Mouse (Mus musculus) frontal cortex, postnatal 36 days (tissue): Measurements from ENCODE around the gene Lrrc8c.

ENCODE experiments used
- DNase-seq, 2 experiments: peaks; one replicate each; pipeline ENCODE4 v3.0.0; 2022; ENCODE audit warnings: low spot score in 2 of 2

Gene Lrrc8c

DNA sequence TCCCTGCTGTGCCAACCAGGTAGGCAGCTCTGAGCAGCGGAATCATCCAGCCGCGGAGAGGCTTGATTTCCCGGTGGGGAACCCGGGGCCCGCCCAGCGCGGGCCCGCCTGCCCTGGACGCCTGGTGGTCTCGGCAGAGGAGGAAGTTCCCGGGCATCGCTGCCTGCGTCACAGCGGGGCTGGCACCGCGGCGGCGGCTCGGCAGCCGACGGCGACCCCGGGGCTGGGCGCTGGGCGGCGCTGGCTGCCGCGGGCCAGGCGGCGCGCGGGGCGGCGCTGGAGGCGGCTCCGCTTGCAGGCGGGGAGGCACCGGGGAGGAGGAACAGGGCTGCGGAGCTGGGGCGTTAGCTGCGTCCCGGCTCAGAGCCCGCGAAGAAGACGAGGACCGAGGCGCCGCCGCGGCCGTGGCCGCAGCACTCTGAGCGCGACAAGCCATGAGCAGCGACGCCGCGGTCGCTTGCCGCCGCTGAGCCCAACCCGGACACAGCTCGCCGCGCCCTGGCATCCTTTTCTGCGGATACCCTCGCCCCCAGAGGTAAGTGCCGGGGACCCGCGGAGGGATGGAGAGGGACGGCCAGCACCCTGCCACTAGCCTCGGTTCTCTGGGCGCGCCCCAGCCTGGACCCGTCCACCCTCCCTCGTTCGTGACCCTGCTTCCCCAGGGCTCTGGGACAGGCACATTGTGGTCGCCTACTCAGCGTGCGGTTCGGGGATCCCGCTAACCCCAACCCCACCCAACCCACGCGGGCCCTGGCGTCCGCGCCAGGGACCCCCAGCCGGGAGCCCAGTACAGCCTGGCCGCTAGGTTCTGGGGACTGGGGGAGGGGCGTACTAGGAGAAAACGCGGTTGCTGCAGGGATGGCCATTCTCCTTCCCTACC, at the start of gene Lrrc8c:
Gene Lrrc8c (plus strand): TSS at position 293 of the 880 bp plus-strand sequence.
- DNase-seq = peak; percentile 84 to 87

DNA sequence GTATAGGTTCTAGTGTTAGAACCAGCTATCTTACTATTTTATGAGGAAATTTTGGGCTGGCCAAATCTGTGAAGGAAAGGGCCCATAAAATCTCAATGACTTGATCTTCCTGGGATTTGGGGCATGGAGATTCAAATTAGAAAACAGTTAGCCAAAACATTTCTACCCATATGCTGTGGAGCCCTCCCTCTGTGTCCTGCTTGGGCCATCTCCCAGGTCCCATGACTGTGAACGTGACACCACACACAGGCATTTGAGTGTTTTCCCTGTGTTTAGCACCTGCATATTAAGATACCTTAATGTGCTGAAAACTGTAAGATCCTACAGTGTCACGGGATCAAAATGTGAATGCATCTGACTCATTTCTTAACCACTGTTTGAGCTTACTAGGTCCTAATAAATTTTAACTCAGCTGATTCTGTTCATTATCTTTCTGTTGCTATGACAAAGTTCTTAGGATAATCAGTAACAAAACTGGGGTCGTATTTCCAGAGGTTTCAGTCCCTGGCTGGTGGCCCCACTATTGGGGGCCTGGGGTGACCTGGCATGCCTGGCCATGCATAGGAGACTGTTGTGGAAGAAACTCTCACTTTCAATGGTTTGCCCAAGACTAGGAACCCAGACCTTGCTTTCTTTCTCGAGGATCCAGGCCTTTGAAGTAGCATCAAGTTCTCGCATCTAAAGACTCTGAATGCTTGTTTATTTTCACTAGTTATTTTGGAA, 46.0 kb upstream of the Lrrc8c start:
- no peak for DNase-seq

DNA sequence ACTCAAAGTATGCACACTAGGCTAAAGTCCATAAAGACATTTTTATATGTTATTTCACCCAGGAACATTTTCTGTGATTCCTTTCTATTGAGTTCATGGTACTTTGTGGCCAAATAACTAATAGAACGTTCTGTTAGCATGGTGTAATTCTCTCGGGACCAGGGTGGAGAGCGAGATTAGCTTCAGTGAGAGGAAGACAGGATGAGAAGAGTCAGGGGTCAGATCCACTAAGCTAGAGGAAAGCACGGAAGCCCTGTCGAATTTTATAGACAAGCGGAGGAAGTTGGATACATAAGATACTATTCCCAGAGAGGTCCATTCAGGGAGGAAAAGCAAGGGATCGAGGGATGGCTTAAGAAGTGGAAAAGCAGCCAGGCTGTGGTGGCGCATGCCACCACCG, 41.7 kb upstream of the Lrrc8c start:
- no peak for DNase-seq

DNA sequence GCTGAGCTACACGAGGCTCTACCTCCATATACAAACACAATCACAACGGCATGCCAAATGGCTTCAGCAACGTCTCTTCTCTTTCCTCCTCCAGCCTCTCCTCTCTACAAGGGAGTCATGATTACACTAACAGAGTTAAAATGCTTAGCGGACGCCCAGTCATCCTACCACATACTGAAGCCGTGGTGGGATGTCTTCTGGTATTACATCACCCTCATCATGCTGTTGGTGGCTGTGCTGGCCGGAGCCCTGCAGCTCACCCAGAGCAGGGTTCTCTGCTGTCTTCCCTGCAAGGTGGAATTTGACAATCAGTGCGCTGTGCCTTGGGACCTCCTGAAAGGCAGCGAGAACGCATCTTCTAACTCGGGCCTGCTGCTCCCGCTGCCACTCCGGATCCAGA, 39.5 kb upstream of the Lrrc8c start:
- no peak for DNase-seq

DNA sequence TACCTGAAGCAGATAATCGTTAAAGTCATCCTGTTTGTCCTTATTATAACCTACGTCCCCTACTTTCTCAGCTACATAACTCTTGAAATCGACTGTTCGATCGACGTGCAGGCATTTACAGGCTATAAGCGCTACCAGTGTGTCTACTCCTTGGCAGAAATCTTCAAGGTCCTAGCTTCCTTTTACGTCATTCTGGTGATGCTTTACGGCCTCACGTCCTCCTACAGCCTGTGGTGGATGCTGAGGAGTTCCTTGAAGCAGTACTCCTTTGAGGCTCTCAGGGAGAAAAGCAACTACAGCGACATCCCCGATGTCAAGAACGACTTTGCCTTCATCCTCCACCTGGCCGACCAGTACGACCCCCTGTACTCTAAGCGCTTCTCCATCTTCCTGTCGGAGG, 38.6 kb upstream of the Lrrc8c start:
- no peak for DNase-seq

DNA sequence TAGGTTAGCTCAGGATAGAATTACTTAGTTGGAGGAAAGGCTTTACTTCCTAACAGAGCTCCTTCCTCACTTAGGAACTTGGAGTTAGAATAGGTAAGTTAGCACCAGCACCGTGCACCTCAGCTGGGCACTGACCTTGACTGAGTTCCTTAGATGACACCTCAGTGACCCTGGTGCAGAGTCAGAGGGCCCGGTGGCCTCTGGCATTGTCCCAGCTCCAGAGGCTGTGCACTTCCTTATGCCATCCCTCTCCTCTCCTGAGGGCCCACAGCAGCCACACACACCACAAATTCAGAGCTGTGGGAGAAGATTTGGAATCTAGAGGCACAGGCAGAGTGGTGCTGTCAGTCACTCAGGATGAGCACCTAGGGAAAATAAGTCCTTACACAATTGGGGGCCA, 35.6 kb upstream of the Lrrc8c start:
- no peak for DNase-seq

DNA sequence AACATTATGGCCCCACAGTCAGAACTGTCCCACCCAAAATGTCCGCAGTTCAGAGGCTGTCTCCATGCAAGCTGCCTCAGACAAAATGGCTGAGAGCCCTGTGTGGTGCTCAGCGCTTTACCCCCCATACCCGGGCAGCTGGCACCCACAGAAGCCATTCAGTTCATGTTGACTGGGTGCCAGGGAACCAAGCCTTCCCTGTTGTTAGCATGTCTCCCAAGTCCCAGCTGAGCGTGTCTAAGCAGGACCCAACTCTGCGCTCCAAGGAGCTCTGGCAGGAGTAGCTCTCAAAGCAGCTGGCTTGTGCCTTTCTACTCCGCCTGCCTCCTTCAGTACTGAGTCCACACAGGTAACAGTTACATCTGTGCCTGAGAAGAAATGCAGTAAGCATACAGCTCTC, 34.9 kb upstream of the Lrrc8c start:
- no peak for DNase-seq

DNA sequence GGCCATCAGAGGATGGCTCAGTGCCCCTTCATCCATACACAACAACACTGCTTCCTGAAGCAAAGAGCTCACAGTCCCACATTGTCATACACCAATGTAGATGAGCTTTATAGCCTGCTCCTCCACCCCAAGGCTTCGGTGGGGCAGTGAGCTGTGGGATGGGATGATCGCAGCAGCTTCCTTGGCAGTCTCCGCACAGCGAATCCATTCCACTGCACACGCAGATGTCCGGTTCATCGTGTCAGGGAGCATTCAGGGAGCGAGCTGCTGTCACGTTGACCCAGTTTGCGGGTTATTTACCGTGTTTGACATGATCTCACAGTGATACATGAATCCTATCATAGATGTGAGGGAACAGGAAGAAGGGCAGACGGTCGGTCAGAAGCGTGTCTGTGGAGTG, 34.3 kb upstream of the Lrrc8c start:
- DNase-seq = no peak

DNA sequence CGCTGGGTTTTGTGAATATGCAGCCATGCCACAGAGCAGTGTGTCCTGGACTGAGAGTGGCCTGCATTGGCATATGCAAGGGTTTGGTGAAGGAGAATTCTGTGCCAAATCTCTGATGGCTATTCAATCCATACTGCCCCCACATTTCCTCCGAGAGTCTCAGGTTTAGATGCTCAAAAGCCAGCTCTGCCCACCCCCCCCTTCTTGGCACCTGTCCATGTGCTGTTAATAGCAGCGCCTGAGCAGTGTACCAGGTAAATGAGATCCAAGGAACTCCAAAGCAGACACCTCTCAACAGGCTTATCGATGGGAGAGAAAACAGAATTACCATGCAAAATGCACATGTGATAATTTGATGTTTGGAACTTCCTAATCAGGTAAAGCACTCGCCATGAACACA, 29.0 kb upstream of the Lrrc8c start:
- DNase-seq = no peak

DNA sequence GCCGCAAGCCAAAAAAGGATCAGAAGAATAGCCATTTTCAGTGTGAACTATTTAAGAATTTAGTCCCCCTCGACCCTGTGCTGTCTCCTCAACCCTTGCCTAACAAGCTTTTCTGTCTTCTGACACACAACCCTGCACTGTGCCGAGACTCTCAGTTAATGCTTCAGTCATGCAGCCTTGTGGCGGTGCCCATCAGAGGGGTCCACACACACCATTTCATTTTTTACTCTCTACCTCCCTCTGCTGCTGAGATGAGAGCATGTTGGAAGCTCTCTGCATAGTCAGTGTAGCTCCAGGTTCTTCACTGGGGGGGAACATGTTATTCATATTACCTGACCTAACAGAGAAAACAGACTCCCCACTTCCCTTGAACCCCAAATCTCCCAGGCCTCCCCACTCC, 27.8 kb upstream of the Lrrc8c start:
- no peak for DNase-seq

DNA sequence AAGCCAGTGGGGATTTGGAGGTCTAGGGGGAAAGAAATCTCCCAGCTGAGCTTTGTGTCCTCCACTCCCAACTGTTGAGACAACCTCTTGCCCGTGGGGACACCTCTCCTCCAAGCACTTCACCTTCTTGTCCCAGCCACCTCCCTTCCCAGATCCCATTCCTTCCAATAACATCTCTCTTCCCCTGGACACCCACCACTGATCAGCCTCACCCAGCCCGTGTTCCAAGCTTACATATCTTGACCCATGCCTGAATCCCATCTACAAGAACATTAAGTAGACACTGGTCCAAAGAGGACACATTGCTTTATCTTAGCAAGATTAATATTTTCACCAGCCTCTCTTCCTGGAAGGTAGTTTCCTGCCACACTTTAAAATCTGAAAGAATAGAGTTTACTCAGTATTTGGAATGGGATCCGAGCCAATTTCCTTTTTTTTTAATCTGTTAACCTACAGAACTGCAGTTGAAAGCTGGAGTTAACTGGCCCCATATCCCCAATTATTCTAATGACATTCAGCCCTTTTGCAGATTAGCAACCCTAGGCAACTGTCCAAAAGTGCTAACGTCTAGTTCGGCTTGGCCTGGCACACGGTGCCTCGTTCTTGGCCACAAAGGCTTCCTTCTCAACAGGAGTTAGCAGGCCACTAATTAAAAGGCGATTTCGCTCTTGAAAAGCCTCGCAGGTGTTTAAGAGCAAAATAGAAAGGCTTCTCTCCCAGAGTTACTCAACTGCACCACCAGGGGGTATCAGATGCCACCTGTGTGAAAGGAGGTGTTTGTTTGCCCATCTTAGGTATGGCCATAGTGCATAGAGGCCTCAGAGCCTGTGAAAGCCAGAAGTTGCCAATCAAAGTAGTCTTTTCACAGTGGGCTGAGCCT, 26.6 kb upstream of the Lrrc8c start:
- DNase-seq = peak in 1 of 2 experiments; percentile 38

DNA sequence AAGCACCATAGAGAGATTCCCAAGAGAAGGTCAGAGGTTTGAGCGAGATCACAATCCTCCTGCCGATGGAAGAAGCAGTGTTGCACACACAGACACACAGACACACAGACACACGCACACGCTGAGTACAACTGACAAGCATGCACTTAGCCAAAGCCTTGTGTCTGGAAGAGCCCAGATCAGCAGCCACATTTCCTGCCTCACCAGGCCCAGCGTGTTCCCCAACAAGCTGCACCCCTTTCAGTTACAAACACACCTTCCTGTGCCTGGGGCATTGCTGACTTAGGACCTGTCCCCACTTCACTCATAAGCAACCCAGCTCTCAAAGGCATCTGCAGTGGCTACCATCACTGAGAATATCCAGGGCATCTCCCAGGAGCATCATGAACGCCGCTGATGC, 25.8 kb upstream of the Lrrc8c start:
- DNase-seq = no peak

DNA sequence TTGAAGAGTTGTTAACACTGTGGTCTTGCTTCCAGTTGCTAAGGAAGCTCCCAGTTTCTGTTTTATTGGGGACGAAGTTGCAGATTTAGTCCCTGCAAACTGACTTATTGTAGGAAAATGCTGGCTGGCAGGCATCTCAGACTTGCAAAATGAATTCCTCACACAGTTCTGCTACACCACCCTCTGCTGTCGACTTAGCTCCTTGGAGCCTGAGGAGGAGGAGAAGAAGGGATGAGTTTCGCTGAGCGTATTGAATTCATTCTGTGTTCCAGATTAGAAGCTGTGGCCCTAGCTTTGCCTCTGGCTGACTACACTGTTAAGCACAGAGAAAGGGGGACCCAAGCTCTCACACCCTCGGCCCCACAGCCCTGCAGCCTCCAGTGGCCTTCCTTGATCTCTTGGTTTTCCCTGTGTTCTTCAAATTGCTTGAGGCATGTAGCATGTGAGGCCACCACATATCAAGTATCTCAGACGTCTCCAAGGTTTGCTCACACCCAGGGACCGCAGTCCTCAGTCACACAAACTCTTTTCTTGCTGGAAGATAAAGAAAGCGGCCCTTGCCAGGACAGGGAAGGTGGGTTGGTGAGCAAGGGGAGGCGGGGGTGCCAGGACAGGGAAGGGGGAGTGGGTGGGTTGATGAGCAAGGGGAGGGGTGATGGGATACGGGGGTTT, 24.8 kb upstream of the Lrrc8c start:
- peak in 1 of 2 experiments; percentile 74 for DNase-seq

DNA sequence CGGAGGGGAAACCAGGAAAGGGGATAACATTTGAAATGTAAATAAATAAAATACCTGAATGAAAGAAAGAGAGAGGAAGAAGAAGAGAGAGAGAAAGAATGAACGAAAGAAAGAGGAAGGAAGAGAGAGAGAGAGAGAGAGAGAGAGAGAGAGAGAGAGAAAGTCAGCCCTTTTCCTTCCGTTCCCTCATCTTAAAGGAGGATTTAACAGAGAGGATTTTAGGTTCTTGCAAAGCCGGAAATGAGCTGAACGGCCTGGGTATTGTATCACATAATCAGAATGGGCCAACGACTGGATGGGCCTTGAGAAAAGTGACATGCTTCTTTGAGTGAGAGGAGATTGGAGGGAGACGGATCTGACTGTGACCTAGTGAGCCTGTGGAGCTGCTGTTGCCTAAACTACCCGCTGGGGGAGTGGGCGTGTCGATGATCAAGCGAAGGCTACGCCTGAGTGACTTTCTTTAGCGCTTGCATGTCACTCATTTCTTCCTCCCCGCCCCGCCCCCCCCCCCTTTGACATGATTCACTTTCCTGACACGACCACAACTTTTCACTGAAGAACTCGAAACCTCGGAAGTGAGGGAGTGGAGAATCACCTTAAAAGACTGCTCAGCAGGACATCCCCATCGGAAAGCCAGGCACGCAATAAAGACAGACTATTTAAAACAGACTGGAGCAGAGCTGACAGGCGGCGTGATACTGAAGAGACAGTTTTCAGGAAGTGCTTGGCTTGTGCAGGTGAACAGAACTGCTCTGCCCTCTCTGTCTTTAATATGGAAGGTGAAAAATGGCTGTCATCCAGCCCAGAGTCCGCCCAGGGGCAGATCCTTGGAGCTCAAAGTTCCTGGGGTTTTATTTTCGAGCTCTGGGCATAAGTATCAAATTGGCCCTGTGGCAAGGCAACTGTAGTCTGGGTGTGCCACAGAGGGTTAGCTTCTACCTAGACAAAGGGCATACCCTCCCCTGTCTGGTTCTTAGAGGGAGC, 24.0 kb upstream of the Lrrc8c start:
- peak in 1 of 2 experiments; percentile 56 for DNase-seq

DNA sequence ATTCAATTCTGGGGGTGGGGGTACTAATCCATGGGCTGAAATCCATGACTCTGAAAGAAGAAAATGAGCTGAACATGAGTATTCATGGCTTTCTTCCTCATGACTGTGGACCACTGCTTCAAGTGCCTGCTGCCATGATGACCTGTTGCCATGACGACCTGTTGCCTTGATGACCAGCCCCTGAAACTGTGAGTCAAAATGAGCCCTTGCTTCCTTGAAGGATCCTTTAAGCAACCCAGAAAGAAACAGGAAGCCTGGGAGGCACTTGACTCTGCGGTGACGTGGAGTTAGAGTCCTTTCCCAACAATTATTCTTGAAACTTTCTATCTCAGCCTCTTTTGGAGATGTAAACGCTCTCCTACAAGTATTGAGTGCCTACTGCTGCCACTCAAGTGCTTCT, 23.1 kb upstream of the Lrrc8c start:
- DNase-seq = no peak

DNA sequence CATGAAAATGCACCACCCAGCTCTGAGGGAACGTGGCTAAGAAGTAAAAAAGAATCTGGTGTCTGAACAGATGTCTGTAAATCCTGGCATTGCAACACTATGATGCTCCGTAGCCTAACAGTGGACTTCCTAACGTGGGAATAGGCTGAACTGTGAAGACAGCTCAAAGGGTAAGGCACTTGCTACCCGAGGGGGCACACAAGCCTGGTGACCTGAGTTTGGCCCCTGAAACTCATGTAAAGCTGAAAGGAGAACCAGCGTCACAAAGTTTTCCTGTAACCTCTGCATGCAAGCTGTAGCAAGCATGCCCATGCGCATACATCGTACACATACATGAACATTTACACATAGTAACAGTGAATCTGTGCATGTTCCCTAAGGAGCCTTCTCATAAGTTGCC, 22.6 kb upstream of the Lrrc8c start:
- no peak for DNase-seq

DNA sequence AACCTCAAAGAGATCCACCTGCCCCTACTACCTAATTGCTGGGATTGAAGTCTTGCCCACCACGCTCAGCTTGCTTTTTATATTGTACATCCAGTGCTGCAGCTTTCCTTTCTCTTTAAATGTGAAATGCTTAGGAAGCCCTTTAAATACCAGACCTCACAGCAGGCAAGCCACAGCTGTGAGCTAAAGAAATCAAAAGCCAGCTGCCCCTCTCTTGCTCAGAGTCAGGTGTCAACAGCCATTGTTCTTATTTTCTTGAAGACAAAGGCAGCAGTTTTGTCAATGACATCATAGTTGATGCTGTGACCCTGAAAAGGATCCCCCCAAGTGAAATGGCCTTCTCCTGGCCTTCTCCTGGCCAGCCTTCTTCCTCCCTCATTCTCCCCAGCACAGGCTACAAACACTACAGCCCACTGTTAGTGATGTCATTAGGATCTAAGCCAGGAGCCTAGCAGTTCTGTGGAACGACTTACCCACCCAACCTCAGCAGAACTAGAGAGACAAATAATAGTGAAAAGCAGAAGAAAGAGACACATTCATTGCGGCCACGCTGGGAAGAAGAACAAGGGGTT, 20.7 kb upstream of the Lrrc8c start:
- no peak for DNase-seq

DNA sequence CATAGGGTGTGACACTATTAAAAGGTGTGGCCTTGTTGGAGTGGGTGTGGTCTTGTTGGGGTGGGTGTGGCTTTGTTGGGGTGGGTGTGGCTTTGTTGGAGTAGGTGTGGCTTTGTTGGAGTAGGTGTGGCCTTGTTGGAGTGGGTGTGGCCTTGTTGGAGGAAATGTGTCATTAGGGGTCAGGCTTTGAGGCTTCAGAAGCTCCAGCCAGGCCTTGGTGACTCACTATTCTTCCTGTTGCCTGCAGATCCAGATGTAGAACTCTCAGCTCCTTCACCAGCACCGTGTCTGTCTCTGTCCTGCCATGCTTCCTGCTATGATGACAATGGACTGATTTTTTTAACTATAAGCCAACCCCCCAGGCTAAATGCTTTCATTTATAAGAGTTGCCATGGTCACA, 19.8 kb upstream of the Lrrc8c start:
- no peak for DNase-seq

DNA sequence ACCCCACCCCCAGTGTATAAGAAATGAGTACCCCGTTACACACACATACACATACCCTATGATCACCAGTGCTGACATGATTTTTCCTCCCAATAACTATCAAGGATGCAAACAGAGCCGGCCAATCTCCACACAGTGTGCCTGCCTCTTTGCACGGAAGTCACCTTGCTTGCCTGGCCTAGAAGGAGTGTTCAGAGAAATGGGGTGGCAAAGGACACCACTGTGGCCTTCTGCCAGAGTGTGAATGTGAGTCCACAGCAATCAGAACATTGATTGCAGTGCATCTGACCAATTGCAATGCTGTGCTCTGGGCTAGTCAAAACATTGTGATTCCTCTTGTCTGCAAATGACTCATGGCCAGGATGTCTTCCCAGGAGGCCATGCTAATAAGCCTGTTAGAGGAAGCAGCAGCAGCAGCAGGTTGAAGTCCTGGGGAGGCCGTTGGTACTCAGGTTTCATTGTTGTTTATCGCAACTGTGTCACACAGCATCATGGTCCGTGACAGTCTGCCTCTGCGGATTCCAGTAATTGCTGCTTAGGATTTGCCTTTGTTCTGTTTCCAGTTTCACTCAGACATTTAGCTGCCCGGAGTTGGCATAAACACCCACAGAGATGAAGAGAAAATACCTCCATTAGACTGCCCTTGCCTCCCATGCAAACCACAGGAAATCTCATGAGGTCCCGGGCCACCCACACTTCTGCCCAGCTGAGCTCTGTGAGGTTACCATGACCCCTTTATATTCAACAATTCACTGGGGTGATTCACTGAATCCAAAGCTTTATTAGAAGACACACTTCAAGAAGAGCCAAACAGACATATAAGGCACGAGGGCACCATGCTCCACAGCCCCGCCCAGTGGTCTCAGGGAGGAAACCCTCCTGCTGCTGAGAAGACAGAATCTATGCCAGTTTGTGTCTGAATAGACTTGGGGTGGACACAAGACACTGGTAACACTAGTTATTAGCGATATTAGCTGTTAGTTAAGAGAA, 18.8 kb upstream of the Lrrc8c start:
- DNase-seq = no peak
